Mouse (Mus musculus): ENCODE data around the gene Atxn1.
A peak's percentile ranks its signal among the peaks of the same experiment; 100 is the strongest.

Gene Atxn1

DNA sequence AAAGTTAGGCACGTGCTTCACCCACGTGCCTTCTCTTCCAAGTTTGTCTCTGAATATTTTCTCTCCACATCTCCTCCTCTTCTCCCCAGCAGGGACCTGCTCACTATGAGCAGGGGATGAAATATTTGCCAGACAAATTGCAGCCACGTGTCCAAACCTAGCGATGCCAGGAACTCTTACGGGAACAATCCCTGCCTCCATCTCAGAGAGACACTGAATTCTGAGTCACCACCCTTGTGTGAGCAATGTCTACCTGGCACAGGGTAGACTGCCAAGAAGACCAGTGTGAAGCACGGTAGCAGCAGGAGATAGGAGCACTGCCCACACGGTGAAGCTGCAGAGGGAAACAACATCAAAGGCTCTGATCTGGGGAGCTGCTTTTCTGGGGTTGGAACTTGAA is 394.9 kb downstream of the Atxn1 start:
- DNase-seq (ENCODE audit: low spot score) = no peak

GRCm38 (mm10) chr13:45564946-45565345 is 399.9 kb downstream of the Atxn1 start:
- no peak for DNase-seq (ENCODE audit: low spot score)

DNA sequence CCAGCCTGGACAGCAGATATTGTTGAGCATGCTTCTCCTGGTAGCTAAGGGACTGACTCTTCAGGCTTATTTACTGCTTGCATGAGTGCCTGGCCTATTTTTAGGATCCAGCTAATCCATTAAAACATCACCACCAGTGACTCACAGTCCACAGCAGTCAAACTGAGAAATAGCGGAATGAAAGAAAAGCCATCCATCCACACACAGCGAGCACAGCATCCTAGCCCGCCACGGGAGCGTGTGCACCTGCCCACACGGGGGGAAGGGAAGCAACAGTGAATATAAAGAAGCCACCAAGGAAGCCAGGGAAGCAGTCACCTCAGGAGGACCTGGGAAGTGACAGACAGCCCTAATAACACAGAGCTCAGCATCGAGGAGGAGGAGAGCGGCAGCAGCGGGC is 402.8 kb downstream of the Atxn1 start:
- no peak for DNase-seq (ENCODE audit: low spot score)

GRCm38 (mm10) chr13:45560543-45560942 is 404.3 kb downstream of the Atxn1 start:
- peak; percentile 79 for DNase-seq (ENCODE audit: low spot score)

DNA sequence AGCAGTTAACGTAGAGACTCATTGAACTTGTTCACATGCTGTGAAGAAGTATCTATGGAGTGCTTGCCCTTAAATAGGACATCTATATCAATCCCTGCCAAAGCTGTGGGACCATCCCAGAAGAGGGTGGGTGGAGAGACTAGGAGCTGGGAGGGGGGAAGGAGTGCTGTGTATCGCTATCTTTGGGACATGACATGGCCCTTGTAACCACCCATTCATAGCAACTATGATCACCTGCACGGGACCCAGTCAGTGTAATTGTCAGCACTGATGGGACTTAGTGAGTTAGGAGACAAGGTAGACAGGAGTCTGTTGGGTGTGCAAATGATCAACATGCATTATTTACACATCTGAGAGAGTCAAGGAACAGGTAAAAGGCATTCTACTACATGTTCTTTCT is 405.6 kb downstream of the Atxn1 start:
- DNase-seq (ENCODE audit: low spot score) = no peak

GRCm38 (mm10) chr13:45558367-45558766 is 406.4 kb downstream of the Atxn1 start:
- DNase-seq (ENCODE audit: low spot score) = no peak

DNA sequence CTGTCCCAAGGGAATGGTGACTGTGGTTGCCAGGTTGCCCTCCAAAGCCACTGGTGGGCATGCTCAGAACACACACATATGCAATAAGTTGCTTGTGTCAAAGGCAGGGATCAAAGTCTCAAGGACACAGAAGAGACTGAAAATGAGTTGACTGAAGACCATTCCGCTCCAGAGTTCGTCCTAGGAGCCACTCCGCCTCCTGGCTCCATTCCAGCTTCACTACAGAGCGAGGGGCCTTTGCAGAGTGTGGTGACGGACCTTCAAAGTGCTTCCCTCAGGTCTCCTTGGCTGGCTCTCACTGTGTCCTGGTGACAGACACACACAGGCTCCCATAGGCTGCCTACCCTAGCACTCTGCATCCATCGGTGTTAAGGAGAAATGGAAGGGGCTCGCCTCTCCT is 411.1 kb downstream of the Atxn1 start:
- no peak for DNase-seq (ENCODE audit: low spot score)

GRCm38 (mm10) chr13:45547549-45547948 is 417.3 kb downstream of the Atxn1 start:
- DNase-seq (ENCODE audit: low spot score) = no peak

- no peak for DNase-seq (ENCODE audit: low spot score)
Measured at GRCm38 (mm10) chr13:45546946-45547345, 417.9 kb downstream of the Atxn1 start.

- peak; percentile 34 for DNase-seq (ENCODE audit: low spot score)
Measured at GRCm38 (mm10) chr13:45545974-45546373, 418.8 kb downstream of the Atxn1 start.

DNA sequence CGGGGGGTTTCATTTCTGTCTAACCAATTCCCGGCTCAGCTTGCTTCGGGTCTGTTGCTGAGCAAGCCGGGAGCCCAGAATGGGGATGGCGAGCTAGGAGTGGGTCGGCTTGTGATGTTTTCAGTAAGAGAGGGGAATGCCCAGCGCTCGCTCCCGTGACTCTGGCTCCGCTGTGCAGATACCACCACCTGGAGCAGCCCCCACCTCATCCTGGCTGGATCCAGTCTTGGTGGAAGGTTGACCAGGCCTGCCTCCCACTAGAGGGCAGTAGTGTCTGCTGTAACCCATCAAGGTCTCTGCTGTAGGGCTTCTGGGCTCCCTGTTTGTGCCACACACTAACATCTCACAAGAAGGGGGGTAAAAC is 425.6 kb downstream of the Atxn1 start:
- DNase-seq (ENCODE audit: low spot score) = peak; percentile 93

- DNase-seq (ENCODE audit: low spot score) = peak; percentile 92
Measured at GRCm38 (mm10) chr13:45538532-45539204, 426.1 kb downstream of the Atxn1 start.

- DNase-seq (ENCODE audit: low spot score) = no peak
Measured at GRCm38 (mm10) chr13:45538091-45538490, 426.7 kb downstream of the Atxn1 start.

DNA sequence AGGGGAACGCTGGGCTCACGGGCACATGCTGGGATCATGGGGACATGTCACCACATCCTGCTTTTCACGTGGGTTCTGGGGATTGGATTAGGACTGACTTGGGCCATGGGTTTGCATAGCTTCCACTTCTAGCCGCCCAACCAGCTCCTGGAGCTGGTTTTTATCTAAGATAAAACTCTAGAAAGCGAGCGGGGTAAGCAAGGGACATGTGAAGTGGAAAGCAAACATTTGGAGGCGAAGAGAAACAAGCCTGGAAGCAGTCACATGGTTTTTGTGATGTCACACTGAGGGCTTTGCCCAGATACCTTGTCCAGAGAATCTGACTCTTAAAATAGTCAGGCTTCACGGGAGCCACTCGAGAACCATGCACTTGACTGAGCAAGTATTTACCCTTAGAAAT is 427.7 kb downstream of the Atxn1 start:
- DNase-seq (ENCODE audit: low spot score) = no peak

GRCm38 (mm10) chr13:45535731-45536453 is 428.9 kb downstream of the Atxn1 start:
- no peak for DNase-seq (ENCODE audit: low spot score)

GRCm38 (mm10) chr13:45530754-45531153 is 434.1 kb downstream of the Atxn1 start:
- DNase-seq (ENCODE audit: low spot score) = peak; percentile 57

DNA sequence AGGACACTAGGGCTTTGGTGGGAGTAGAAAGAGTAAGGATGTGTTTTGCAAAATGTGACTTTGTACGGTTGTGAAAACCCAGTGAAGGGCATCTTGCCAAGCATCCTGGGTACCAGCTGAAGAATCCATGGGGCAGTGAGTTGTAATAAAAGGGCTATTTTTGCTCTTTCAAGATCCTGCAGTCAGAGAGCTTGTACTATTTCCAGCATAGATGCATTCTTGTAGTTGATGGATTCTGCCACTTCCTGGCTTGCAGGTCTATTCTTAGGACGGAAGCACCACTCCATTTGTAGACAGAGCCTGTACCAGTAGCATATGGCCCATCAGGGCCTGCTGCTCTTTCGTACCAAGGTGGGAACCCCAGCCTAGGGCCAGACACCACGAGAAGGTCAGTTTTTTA is 436.0 kb downstream of the Atxn1 start:
- no peak for DNase-seq (ENCODE audit: low spot score)

DNA sequence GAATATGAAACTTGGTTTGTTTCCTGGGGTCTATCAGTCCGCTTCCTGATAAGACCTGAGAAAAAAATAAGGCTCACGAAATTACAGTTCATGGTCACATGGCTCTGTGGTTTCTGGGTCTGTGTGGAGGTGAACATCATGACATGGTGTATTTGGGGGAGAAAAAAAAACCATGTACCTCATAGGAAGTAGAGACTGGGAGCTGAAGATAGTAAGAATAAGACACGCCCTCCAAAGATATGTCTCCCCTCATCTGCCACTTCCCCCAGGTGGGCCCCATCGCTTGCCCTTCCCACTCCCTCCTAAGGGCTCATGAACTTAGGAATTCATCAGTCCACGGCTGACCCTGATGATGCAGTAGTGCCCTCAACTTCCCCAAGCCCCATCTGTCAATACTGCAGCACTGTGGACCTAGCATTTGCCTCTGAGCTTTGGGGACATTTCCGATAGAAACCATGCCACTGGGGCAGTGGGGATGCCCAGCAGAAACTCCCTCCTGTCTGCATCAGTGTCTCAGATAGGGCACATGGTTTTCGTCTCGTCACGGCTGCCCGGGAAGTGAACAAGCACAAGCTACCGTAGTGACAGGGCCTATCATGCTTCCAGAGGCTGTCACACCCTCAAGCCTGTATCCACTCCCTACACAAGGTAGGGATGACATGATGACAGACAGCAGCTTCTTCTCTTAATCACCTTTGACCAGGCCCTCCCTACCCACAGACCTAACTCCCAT is 437.4 kb downstream of the Atxn1 start:
- no peak for DNase-seq (ENCODE audit: low spot score)

GRCm38 (mm10) chr13:45526230-45526629 is 438.6 kb downstream of the Atxn1 start:
- DNase-seq (ENCODE audit: low spot score) = no peak

- no peak for DNase-seq (ENCODE audit: low spot score)
Measured at GRCm38 (mm10) chr13:45524791-45525435, 439.9 kb downstream of the Atxn1 start.

- DNase-seq (ENCODE audit: low spot score) = no peak
Measured at GRCm38 (mm10) chr13:45524305-45524704, 440.5 kb downstream of the Atxn1 start.

Measured in embryo, embryonic 10 days (tissue).